Mouse (Mus musculus): ENCODE measurements at regions not wholly inside any gene's neighbourhood (a gene's known extent, or its start where the extent isn't known, plus 50 kb on each side); places are given as distances from the start of the nearest gene placed in this dataset.

DNA sequence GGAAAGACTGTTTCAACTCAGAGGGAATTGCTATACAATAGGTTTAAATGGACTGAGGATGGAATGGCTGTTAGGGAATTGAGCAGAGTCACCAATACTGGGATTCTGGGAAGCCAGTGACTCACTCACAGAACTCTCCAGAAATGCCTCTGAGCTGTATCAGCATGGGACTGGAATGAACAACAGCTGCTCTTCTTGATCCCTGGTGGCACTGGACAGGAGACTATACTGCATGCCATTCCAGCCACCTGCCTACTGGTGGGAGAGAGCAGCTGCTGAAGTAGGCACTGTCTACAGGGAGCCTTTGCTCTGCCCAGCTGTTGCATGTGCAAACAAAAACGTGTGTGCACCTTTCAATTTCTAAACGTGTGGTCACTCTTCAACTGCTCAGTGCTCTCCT, 329.2 kb downstream of the Gadd45g start:
- Histone ChIP-seq H3K27me3 (ENCODE audit: control insufficient read depth in 1 of 2, insufficient read depth in 2 of 2, low read length in 2 of 2) (no peaks in the 10 kb centered on the region), H3K79me2 (ENCODE audit: control insufficient read depth, insufficient read depth, low read length, poor library complexity) (no peaks in the 10 kb centered on the region)
- no peak for DNase-seq (ENCODE audit: low read depth, low spot score)

DNA sequence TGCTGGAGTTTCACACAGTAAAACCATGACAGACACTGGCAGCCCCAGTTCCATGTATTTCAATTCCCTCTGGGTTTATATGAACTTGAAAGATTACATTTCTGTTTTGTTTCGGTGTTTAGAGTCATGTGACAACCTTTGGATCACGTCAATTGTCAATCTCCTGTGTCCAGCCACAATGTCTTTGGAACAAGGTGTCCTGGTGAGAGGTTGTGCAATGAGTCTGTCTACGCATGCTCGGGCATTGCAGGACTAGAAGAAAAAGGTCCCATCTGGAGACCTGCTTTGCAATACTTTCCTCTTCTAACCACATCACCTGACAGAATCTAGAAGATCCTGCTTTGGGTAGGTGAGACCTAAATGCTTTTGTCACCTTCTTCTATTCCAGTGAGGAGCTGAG, 333.5 kb downstream of the Gadd45g start:
- Histone ChIP-seq H3K4me1 (ENCODE audit: control insufficient read depth in 1 of 2, insufficient read depth in 2 of 2, low read length in 2 of 2) (no peaks in the 10 kb centered on the region), H3K9me3 (replicated peaks; ENCODE audit: insufficient read depth, low read length) (no peaks in the 10 kb centered on the region), H3K36me3 (ENCODE audit: control insufficient read depth in 1 of 2, insufficient read depth in 2 of 2, low read length in 2 of 2) (no peaks in the 10 kb centered on the region), H3K79me2 (ENCODE audit: control insufficient read depth, insufficient read depth, low read length, poor library complexity) (no peaks in the 10 kb centered on the region), H3K4me3 (ENCODE audit: control insufficient read depth in 1 of 2, insufficient read depth in 1 of 2, low read depth in 2 of 2, low read length in 2 of 2) (no peak overlapping the region), H3K9ac (ENCODE audit: control insufficient read depth, low read depth, low read length, poor library complexity, severe bottlenecking) (no peak overlapping the region), H3K27me3 (ENCODE audit: control insufficient read depth in 1 of 2, insufficient read depth in 2 of 2, low read length in 2 of 2) (no peaks in the 10 kb centered on the region), H3K27ac (ENCODE audit: control insufficient read depth, low read depth, low read length) (no peak overlapping the region)
- DNase-seq (ENCODE audit: low read depth, low spot score), result no peak
- no peak for TF ChIP-seq E2F4 (IDR thresholded peaks at IDR 0.05; ENCODE audit: borderline replicate concordance, low read depth, low read length)
- no peak for TF ChIP-seq EP300 (IDR thresholded peaks at IDR 0.05; ENCODE audit: low read depth in 1 of 2, low read length in 2 of 2)
- no peak for TF ChIP-seq JUND (IDR thresholded peaks at IDR 0.05; ENCODE audit: low read depth, low read length)
- no peak for TF ChIP-seq POLR2A (IDR thresholded peaks at IDR 0.05; ENCODE audit: control insufficient read depth in 1 of 2, insufficient read depth in 1 of 2, low read depth in 1 of 2, low read length in 2 of 2, poor library complexity in 1 of 2)
- no peak for TF ChIP-seq MAX (IDR thresholded peaks at IDR 0.05; ENCODE audit: low read length)
- TF ChIP-seq MYB (IDR thresholded peaks at IDR 0.05; ENCODE audit: low read depth, low read length), result no peak
- TF ChIP-seq ELF1 (IDR thresholded peaks at IDR 0.05; ENCODE audit: low read depth, low read length), result no peak
- no peak for TF ChIP-seq USF2 (IDR thresholded peaks at IDR 0.05; ENCODE audit: borderline replicate concordance in 1 of 2, insufficient read depth in 1 of 2, low read depth in 1 of 2, low read length in 2 of 2)
- no peak for TF ChIP-seq BHLHE40 (IDR thresholded peaks at IDR 0.05; ENCODE audit: borderline replicate concordance, low read depth, low read length)
- no peak for TF ChIP-seq SIN3A (IDR thresholded peaks at IDR 0.05; ENCODE audit: low read length)
- TF ChIP-seq POLR2AphosphoS5 (IDR thresholded peaks at IDR 0.05; ENCODE audit: borderline replicate concordance, low read depth, low read length), result no peak
- TF ChIP-seq MYC (IDR thresholded peaks at IDR 0.05; ENCODE audit: low read depth, low read length), result no peak
- TF ChIP-seq TCF12 (IDR thresholded peaks at IDR 0.05; ENCODE audit: low read depth, low read length), result no peak
- no peak for TF ChIP-seq MXI1 (IDR thresholded peaks at IDR 0.05; ENCODE audit: low read depth, low read length)
- no peak for TF ChIP-seq TAL1 (IDR thresholded peaks at IDR 0.05; ENCODE audit: low read length)

More for the DNA sequence above, 329.2 kb downstream of the Gadd45g start:
- no peak overlapping the region for H3K9ac ChIP-seq (ENCODE audit: control insufficient read depth, low read depth, low read length, poor library complexity, severe bottlenecking)
- no peak for TF ChIP-seq USF1 (IDR thresholded peaks at IDR 0.05; ENCODE audit: low read depth, low read length)
- TF ChIP-seq TAL1 (IDR thresholded peaks at IDR 0.05; ENCODE audit: low read length), result no peak
- TF ChIP-seq JUND (IDR thresholded peaks at IDR 0.05; ENCODE audit: low read depth, low read length), result no peak
- TF ChIP-seq RCOR1 (IDR thresholded peaks at IDR 0.05; ENCODE audit: low read depth, low read length), result no peak
- no peak overlapping the region for H3K27ac ChIP-seq (ENCODE audit: control insufficient read depth, low read depth, low read length)
- no peaks in the 10 kb centered on the region for H3K4me1 ChIP-seq (ENCODE audit: control insufficient read depth in 1 of 2, insufficient read depth in 2 of 2, low read length in 2 of 2)
- no peak overlapping the region for H3K4me3 ChIP-seq (ENCODE audit: control insufficient read depth in 1 of 2, insufficient read depth in 1 of 2, low read depth in 2 of 2, low read length in 2 of 2)
- H3K9me3 ChIP-seq (replicated peaks; ENCODE audit: insufficient read depth, low read length), result no peaks in the 10 kb centered on the region
- no peaks in the 10 kb centered on the region for H3K36me3 ChIP-seq (ENCODE audit: control insufficient read depth in 1 of 2, insufficient read depth in 2 of 2, low read length in 2 of 2)

Data from MEL (cell line).